Mouse (Mus musculus) cerebellum, adult 2 months (tissue): ENCODE measurements around the gene Hes7. TPM values are rescaled to one million over a fixed set of nuclear protein-coding genes. Genes with fewer than 3 reads are reported as not detected.

Experiments
- DNase-seq, 2 experiments: peaks; one replicate each; pipeline ENCODE4 v3.0.0; 2021
- H3K27ac ChIP-seq: fragments of 200-500 bp; 2 replicates; pipeline ENCODE4 v1.5.1; 2012; ENCODE audit warnings: low read length, control low read depth, inconsistent platforms; ENCODE audit not compliant: insufficient read depth
- H3K27me3 ChIP-seq: fragments of 200-500 bp; 2 replicates; pipeline ENCODE4 v1.6.1; 2012; ENCODE audit warnings: inconsistent platforms, mild to moderate bottlenecking, low read length, moderate library complexity; ENCODE audit not compliant: control insufficient read depth, insufficient read depth
- H3K4me1 ChIP-seq: fragments of 200-500 bp; 2 replicates; pipeline ENCODE4 v1.6.1; 2011; ENCODE audit warnings: low read length; ENCODE audit not compliant: control insufficient read depth, insufficient read depth
- H3K4me3 ChIP-seq: fragments of 200-500 bp; replicated peaks from 2 replicates; pipeline ENCODE3; 2011; ENCODE audit warnings: mild to moderate bottlenecking, low read depth, low read length, control low read depth; ENCODE audit not compliant: insufficient read depth
- CTCF ChIP-seq: fragments of 200-500 bp; IDR thresholded peaks from 2 replicates; pipeline ENCODE4 v1.5.1; 2011; ENCODE audit warnings: low read depth, mild to moderate bottlenecking, control low read depth, low read length, moderate library complexity, borderline replicate concordance; ENCODE audit not compliant: insufficient read depth
- POLR2A ChIP-seq: fragments of 200-500 bp; IDR thresholded peaks from 2 replicates; pipeline ENCODE4 v1.6.1; 2011; ENCODE audit warnings: low read length, control low read depth, borderline replicate concordance; ENCODE audit not compliant: insufficient read depth
- WGBS: fragments of 180-500 bp; shearing (Covaris S2); methylation state at CpG from one replicate; pipeline ENCODE4 v1.1.7; 2018; 5-methylcytosine and 5-hydroxymethylcytosine counted together
- polyA plus RNA-seq: library from polyadenylated mRNA; depleted of rRNA; stranded (reverse); fragments of >200 nt; gene quantifications from 2 replicates; pipeline ENCODE4 v1.2.3, GENCODE M21; 2012; rRNA removed

Gene Hes7
- polyA plus RNA-seq, result 0.44 and 0.59 TPM in 2 replicates

GRCm38 (mm10) chr11:69120221-69121000 is at the start of gene Hes7:
TSS of gene Hes7 (plus strand) at chr11:69120404.
- Histone ChIP-seq H3K27ac (no peak within 1 kb of the TSS), H3K4me1 (no peaks in the 10 kb centered on the region), H3K4me3 (peak within 1 kb of the TSS; percentile 84), H3K27me3 (no peaks in the 10 kb centered on the region)
- DNase-seq, result peak; percentile 26 to 30
- no peak for TF ChIP-seq CTCF
- no peak for TF ChIP-seq POLR2A
- WGBS, result 32% methylated on average over 27 of the region's 27 CpGs

DNA sequence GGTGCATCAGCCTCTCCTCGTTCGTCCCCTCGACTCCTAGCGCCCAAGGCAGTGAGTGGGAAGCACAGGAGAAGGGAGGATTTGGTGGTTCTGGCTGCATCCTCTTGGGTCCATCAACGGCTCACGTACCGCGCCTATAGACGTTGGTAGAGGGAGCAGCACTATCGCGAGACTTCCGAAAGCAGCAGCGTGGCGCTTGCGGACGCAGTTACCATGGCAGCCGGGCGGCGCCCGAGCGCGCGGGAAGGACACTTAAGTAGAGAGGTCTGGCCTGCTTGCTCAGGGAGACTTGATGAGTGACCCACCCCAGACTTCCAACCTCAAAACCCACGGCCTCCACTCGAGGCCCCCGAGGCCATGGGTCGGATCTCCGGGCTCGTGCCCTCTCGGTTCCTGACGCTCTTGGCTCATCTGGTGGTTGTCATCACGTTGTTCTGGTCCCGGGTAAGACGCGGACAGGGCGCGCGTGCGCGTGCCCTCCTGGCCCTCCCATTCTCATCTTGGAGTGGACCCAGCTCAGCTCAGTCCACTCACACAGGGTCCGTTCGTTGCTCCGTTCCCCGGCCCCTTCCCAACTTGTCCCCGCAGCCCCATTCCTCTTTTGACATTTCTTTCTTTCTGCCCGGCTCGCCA is 49.5 kb upstream of the Hes7 start, which contains the start of gene Tmem107:
Tmem107 (plus strand) TSS at position 217 of the 633 bp plus-strand sequence.
- peak within 1 kb of the TSS; percentile 69 for H3K4me3 ChIP-seq
- no peak for TF ChIP-seq CTCF
- peak; percentile 96 for TF ChIP-seq POLR2A
- H3K27ac ChIP-seq, result peak within 1 kb of the TSS; percentile 76
- peak; percentile 95 to 96 for DNase-seq
- H3K27me3 ChIP-seq, result no peaks in the 10 kb centered on the region
- no peaks in the 10 kb centered on the region; the same call in 1 of the 2 replicates for H3K4me1 ChIP-seq
- under 1% methylated on average over 47 of the region's 47 CpGs for WGBS

GRCm38 (mm10) chr11:69071262-69071661 is 48.9 kb upstream of the Hes7 start:
- peak overlapping the region; percentile 76 for H3K27ac ChIP-seq
- no peaks in the 10 kb centered on the region; the same call in 1 of the 2 replicates for H3K4me1 ChIP-seq
- TF ChIP-seq CTCF, result no peak
- TF ChIP-seq POLR2A, result no peak
- H3K27me3 ChIP-seq, result no peaks in the 10 kb centered on the region
- H3K4me3 ChIP-seq, result peak overlapping the region; percentile 69
- DNase-seq, result no peak
- 15% methylated on average over 9 of the region's 9 CpGs for WGBS

DNA sequence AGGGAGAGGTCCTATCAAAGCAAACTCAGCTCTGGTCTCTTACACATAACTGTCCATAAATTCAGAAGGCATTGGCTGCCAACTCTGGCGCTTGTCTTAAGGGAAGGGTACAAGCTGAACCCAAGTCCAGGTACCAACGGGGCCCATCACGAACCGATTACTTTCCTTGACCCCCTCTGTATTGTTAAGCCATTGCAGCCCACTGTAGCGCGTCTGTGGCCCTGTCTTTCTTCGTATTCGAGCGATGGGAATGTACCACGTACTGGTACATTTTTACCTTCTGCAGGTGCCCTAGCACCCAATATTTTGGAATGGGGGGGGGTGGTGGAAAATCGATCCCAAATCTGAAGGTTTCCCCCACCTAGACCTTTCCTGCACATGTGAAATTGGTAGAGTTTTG is 48.0 kb upstream of the Hes7 start:
- H3K4me3 ChIP-seq, result peak overlapping the region; percentile 34
- no peaks in the 10 kb centered on the region for H3K27me3 ChIP-seq
- 74% methylated on average over 11 of the region's 11 CpGs for WGBS
- H3K4me1 ChIP-seq, result no peaks in the 10 kb centered on the region; the same call in 1 of the 2 replicates
- H3K27ac ChIP-seq, result peak overlapping the region; percentile 61
- TF ChIP-seq POLR2A (no peak), CTCF (no peak)
- DNase-seq, result peak in 1 of 2 experiments; percentile 18

GRCm38 (mm10) chr11:69072666-69073064 is 47.5 kb upstream of the Hes7 start:
- TF ChIP-seq CTCF, result no peak
- no peak for TF ChIP-seq POLR2A
- 1% methylated on average over 9 of the region's 9 CpGs for WGBS
- no peak for DNase-seq
- Histone ChIP-seq H3K27ac (peak overlapping the region; percentile 96), H3K27me3 (no peaks in the 10 kb centered on the region), H3K4me3 (peak overlapping the region; percentile 62), H3K4me1 (no peaks in the 10 kb centered on the region; the same call in 1 of the 2 replicates)

DNA sequence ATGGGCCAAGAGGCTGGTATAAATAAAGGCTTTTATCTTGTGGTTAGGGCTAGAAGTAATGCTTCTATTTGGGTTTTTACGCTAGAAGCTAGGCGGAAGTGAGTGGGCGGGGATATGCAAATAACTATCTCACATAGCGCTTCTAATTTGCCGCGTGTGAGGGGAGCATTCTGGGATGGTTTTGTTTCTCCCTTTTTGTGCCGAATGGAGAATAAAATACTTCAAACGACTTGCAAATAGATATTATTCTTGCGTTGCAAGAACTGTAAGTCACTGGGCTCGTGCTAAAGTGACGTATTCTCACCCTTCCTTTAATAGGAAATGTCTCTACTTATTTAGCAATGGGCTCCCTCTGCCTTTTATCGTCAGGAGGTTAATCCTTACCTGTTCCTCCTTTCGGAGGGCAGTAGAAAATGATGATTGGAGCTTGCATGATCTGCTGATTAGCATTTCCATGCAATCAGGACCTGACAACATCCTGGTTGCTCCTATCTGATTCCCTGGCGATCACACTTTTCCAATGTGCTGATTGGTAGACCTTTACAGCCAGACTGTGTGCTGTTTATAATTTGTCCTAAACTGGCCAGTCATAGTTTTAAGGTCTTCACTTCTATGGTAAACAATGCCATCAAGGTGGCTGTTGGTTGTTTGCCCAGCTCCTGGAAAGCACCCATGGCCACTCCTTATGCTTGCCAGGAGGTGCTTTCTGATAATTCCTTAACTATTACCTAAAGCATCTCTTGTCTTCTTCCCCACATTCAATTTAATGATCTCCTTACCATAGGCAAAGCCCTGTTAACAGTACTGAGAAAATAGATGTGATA is 46.9 kb upstream of the Hes7 start:
- DNase-seq, result peak; percentile 80 to 92
- Histone ChIP-seq H3K27ac (peak overlapping the region; percentile 96; the same call in 1 of the 2 replicates), H3K4me1 (no peaks in the 10 kb centered on the region), H3K4me3 (peak overlapping the region; percentile 62), H3K27me3 (no peaks in the 10 kb centered on the region)
- no peak for TF ChIP-seq CTCF
- TF ChIP-seq POLR2A, result peak; percentile 92; the same call in 1 of the 2 replicates
- WGBS, result under 1% methylated on average over 14 of the region's 14 CpGs

DNA sequence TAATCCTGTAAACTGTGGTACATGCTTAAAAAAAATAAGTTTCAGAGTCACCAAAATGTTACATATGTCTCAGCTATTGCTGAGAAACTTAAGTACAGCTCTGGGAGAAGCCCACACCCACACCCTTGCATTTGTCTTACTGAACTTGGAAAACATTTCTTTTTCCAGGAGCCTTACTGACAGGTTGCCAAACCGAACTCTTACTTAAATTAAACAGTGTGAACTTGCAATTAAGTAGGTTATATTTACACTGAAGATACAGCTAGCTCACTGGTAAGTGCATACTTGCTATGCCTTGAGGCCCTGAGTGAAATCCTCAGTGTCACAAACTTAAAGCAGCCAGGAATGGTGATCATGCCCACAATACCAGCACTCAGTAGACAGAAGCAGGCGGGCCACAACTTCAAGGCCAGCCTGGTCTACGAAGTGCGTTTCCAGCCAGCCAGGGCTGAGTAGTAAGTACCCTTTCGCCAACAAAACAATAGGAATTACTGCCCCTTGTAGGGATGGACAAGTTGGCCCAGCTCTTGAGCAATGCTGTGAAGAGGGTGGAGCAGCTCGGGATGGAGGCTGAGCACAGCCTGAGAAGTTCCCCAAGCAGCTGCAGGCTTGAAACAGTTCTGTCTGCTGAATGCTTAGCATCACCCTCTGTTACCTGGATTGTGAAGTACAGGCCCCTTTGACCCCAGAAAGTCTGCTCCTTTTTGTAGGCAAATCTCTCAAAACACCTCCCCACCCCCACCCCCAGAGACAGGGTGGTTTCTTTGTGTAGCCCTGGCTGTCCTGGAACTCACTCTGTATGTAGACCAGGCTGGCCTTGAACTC is 46.0 kb upstream of the Hes7 start:
- Histone ChIP-seq H3K27ac (no peak overlapping the region), H3K27me3 (no peaks in the 10 kb centered on the region), H3K4me3 (no peak overlapping the region), H3K4me1 (no peaks in the 10 kb centered on the region)
- TF ChIP-seq POLR2A, result no peak
- TF ChIP-seq CTCF, result no peak
- WGBS, result 40% methylated on average over 6 of the region's 6 CpGs
- no peak for DNase-seq
